Mouse (Mus musculus) hindbrain, embryonic 11.5 days (tissue): Measurements from ENCODE around the gene Cxcl17. TPM values are rescaled to one million over a fixed set of nuclear protein-coding genes. Genes with fewer than 3 reads are reported as not detected.
A peak's percentile ranks its signal among the peaks of the same experiment; 100 is the strongest.
"Not testable (repeated sequence)": the region's sequence is repeated elsewhere in the genome, so short reads cannot be mapped to it uniquely, and the experiment has no call there.

ENCODE experiments used
- ATAC-seq: fragments of 200-750 bp; cut with Nextera tagmentation; 2 replicates; pipeline ENCODE4 v1.8.0; 2017; ENCODE audit warnings: mild to moderate bottlenecking, moderate TSS enrichment, moderate library complexity; ENCODE audit not compliant: low FRiP score
- DNase-seq: peaks from one replicate; pipeline ENCODE4 v3.0.0-alpha.2; 2015; ENCODE audit warnings: low spot score
- H3K27ac ChIP-seq: fragments of 300-500 bp; sonication (generic); 2 replicates; pipeline ENCODE4 v1.5.1; 2014; ENCODE audit warnings: mild to moderate bottlenecking, low read depth, low read length
- H3K27me3 ChIP-seq: fragments of 300-500 bp; sonication (generic); 2 replicates; pipeline ENCODE4 v1.6.1; 2014; ENCODE audit warnings: mild to moderate bottlenecking, low read length, moderate library complexity, mixed read lengths; ENCODE audit not compliant: control insufficient read depth, insufficient read depth
- H3K36me3 ChIP-seq: fragments of 300-500 bp; sonication (generic); 2 replicates; pipeline ENCODE4 v1.6.1; 2014; ENCODE audit warnings: mild to moderate bottlenecking, low read length, moderate library complexity, mixed read lengths; ENCODE audit not compliant: control insufficient read depth, insufficient read depth
- H3K4me1 ChIP-seq: fragments of 300-500 bp; sonication (generic); replicated peaks from 2 replicates; pipeline ENCODE4 v1.6.1; 2014; ENCODE audit warnings: low read length, mixed read lengths; ENCODE audit not compliant: control insufficient read depth, insufficient read depth
- H3K4me2 ChIP-seq: fragments of 300-500 bp; sonication (generic); replicated peaks from 2 replicates; pipeline ENCODE4 v1.6.1; 2014; ENCODE audit warnings: mild to moderate bottlenecking, low read depth, low read length
- H3K4me3 ChIP-seq: fragments of 300-500 bp; sonication (generic); 2 replicates; pipeline ENCODE4 v1.5.1; 2014; ENCODE audit warnings: low read depth, low read length
- H3K9ac ChIP-seq: fragments of 300-500 bp; sonication (generic); 2 replicates; pipeline ENCODE4 v1.6.1; 2014; ENCODE audit warnings: low read depth, low read length
- H3K9me3 ChIP-seq: fragments of 300-500 bp; sonication (generic); 2 replicates; pipeline ENCODE4 v1.6.1; 2016; ENCODE audit warnings: low read length; ENCODE audit not compliant: control insufficient read depth
- WGBS: fragments of 180-500 bp; shearing (Covaris S2); extraction: QIAGEN DNeasy Blood & Tissue Kit; methylation state at CpG from one replicate; pipeline ENCODE4 v1.1.7; 2014; 5-methylcytosine and 5-hydroxymethylcytosine counted together
- polyA plus RNA-seq: library from polyadenylated mRNA; unstranded; fragments of >200 nt; fragmentation: Nextera tagmentation; extraction: Ambion mirVana; gene quantifications from 2 replicates; pipeline ENCODE4 v1.2.1, GENCODE M21; 2014

The Cxcl17 gene
- polyA plus RNA-seq, 1 experiment from 2014 or later, result not detected

DNA sequence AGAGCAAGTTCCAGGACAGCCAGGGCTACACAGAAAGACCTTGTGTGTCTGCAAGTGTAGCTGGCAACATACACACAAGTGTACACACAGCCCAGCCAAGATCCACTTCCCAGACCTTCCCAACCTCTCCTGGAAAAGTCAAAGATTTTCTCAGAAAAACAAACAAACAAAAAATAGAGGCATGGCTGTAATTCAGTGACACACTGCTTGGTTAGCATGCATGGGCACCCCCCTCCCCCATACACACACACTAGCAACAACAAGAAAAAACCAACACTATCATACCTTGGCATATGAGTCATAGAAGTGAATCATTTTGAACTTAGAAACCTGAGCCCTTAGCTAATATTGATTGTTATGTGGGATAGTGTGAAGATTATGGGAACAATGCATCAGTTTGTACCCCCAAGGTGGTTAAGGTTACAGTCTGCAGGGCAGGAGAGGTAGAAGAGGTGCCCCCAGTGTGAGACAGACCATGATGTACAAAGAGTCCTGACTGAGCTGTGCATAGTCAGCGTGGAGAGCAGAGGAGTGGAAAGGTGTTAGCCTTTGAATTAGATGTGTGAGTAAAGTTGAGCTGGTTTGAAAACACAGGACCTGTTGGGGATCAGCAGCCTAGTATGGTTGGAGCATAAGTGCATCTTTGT, 1.6 kb downstream of the Cxcl17 start:
- no peak for ATAC-seq
- Histone ChIP-seq H3K4me1 (no peaks in the 10 kb centered on the region), H3K4me3 (no peak overlapping the region), H3K9ac (no peak overlapping the region), H3K9me3 (no peaks in the 10 kb centered on the region), H3K27ac (no peak overlapping the region), H3K27me3 (no peaks in the 10 kb centered on the region), H3K4me2 (no peak overlapping the region), H3K36me3 (no peaks in the 10 kb centered on the region)
- no peak for DNase-seq
- WGBS, result 69% methylated on average over 1 of the region's 1 CpGs

DNA sequence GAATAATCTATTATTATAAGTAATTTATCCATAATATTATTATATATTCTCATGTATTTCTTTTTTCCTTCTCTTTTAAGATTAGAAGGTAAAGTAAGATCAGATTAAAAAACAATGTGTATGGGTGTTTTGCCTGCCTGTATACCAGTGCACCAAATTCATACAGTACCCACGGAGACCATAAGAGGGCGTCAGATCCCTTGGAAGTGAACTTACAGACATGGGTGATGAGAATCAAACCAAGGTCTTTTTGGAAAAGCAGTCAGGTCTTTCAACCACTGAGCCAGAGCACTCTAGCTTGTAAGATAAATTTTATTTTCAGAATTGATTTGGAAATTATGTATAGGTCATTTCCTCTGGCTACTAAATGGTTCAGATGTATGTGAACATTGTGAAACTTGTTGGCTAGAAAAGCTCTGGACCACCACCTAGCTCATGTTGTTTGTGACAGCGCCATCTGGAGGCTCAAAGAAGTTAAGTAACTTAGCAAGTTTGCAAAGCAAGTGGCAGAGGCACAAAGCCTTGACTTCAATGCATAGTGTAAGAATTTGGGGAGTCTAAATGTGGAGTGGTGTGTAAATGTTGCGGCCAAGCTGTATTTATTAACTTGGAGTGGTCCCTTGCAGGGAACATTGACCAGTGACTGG, 3.4 kb downstream of the Cxcl17 start:
- no peak overlapping the region for H3K4me3 ChIP-seq
- no peaks in the 10 kb centered on the region for H3K9me3 ChIP-seq
- 46% methylated on average over 4 of the region's 4 CpGs for WGBS
- no peaks in the 10 kb centered on the region for H3K27me3 ChIP-seq
- no peak overlapping the region for H3K9ac ChIP-seq
- H3K36me3 ChIP-seq, result no peaks in the 10 kb centered on the region
- no peaks in the 10 kb centered on the region for H3K4me1 ChIP-seq
- peak; percentile 39 for DNase-seq
- no peak for ATAC-seq
- no peak overlapping the region for H3K4me2 ChIP-seq
- H3K27ac ChIP-seq, result no peak overlapping the region

GRCm38 (mm10) chr7:25406468-25406867, 6.2 kb downstream of the Cxcl17 start:
- no peak for ATAC-seq
- no peaks in the 10 kb centered on the region for H3K36me3 ChIP-seq
- H3K9me3 ChIP-seq, result no peaks in the 10 kb centered on the region
- H3K27me3 ChIP-seq, result no peaks in the 10 kb centered on the region
- no peak overlapping the region for H3K4me2 ChIP-seq
- no peak overlapping the region for H3K4me3 ChIP-seq
- H3K27ac ChIP-seq, result no peak overlapping the region
- WGBS, result 82% methylated on average over 7 of the region's 7 CpGs
- no peak overlapping the region for H3K9ac ChIP-seq
- DNase-seq, result no peak
- no peaks in the 10 kb centered on the region for H3K4me1 ChIP-seq

DNA sequence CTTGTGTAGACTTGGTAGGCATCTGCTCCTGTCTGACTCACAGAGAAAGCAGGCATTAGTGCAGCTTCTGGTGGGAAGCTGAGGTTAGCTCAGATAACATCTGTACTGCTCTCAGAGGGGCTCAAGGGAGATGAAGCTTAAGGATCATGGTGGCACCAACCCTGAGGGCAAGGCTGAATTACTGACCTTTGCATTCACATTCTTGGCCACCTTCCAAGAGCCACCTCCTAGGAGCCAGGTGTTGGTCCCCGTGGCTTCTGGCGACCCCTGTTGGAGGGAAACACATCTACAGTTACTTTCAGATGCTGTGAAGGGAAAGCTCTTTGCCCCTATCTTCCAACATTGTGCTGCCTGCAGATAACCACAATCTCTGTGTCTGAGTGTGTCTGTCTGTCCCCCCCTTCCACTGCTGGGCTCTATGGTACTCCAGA, 10.0 kb downstream of the Cxcl17 start:
- no peaks in the 10 kb centered on the region for H3K36me3 ChIP-seq
- H3K9ac ChIP-seq, result no peak overlapping the region
- no peak overlapping the region for H3K4me2 ChIP-seq
- DNase-seq (peak; percentile 55), ATAC-seq (no peak)
- H3K27me3 ChIP-seq, result no peaks in the 10 kb centered on the region
- no peak overlapping the region for H3K27ac ChIP-seq
- H3K4me1 ChIP-seq, result no peaks in the 10 kb centered on the region
- 0% methylated on average over 2 of the region's 2 CpGs for WGBS
- no peak overlapping the region for H3K4me3 ChIP-seq
- no peaks in the 10 kb centered on the region for H3K9me3 ChIP-seq

GRCm38 (mm10) chr7:25401986-25402385, 10.7 kb downstream of the Cxcl17 start:
- Histone ChIP-seq H3K36me3 (no peaks in the 10 kb centered on the region), H3K4me3 (no peak overlapping the region), H3K27me3 (no peaks in the 10 kb centered on the region), H3K9me3 (no peaks in the 10 kb centered on the region), H3K4me2 (no peak overlapping the region), H3K9ac (no peak overlapping the region), H3K4me1 (no peaks in the 10 kb centered on the region), H3K27ac (no peak overlapping the region)
- ATAC-seq (no peak), DNase-seq (no peak)
- WGBS, result 26% methylated on average over 5 of the region's 5 CpGs

GRCm38 (mm10) chr7:25401551-25401950, 11.1 kb downstream of the Cxcl17 start:
- Histone ChIP-seq H3K4me2 (no peak overlapping the region), H3K36me3 (no peaks in the 10 kb centered on the region), H3K9me3 (no peaks in the 10 kb centered on the region), H3K4me1 (no peaks in the 10 kb centered on the region), H3K27ac (no peak overlapping the region), H3K4me3 (no peak overlapping the region), H3K9ac (no peak overlapping the region), H3K27me3 (no peaks in the 10 kb centered on the region)
- DNase-seq, result no peak
- no peak for ATAC-seq
- WGBS, result 67% methylated on average over 2 of the region's 2 CpGs

GRCm38 (mm10) chr7:25399028-25399427, 13.7 kb downstream of the Cxcl17 start:
- H3K4me3 ChIP-seq, H3K27ac ChIP-seq, H3K9ac ChIP-seq, H3K36me3 ChIP-seq, H3K4me1 ChIP-seq, H3K4me2 ChIP-seq, DNase-seq, H3K27me3 ChIP-seq, ATAC-seq, H3K9me3 ChIP-seq: not testable (repeated sequence)

- WGBS, result 100% methylated on average over 1 of the region's 1 CpGs
- DNase-seq, result no peak
- no peaks in the 10 kb centered on the region for H3K27me3 ChIP-seq
- H3K9me3 ChIP-seq, result no peaks in the 10 kb centered on the region
- H3K4me3 ChIP-seq, result no peak within 1 kb of the TSS
- ATAC-seq, result no peak
- H3K9ac ChIP-seq, result no peak within 1 kb of the TSS
- no peaks in the 10 kb centered on the region for H3K36me3 ChIP-seq
- H3K27ac ChIP-seq, result no peak within 1 kb of the TSS
- H3K4me2 ChIP-seq, result no peak within 1 kb of the TSS
- peaks cover 8% of the 10 kb centered on the region for H3K4me1 ChIP-seq
Observed at GRCm38 (mm10) chr7:25398610-25399009, 14.1 kb downstream of the Cxcl17 start, which contains the start of gene Lipe. Gene Lipe, minus strand, starts transcription at chr7:25398710.

GRCm38 (mm10) chr7:25396621-25397020, 16.1 kb downstream of the Cxcl17 start:
- H3K36me3 ChIP-seq, result no peaks in the 10 kb centered on the region
- no peak for DNase-seq
- no peaks in the 10 kb centered on the region for H3K27me3 ChIP-seq
- H3K4me3 ChIP-seq, result no peak overlapping the region
- no peak for ATAC-seq
- 93% methylated on average over 14 of the region's 14 CpGs for WGBS
- H3K27ac ChIP-seq, result no peak overlapping the region
- H3K4me2 ChIP-seq, result no peak overlapping the region; the same call in 1 of the 2 replicates
- H3K9me3 ChIP-seq, result no peaks in the 10 kb centered on the region
- peaks cover 8% of the 10 kb centered on the region for H3K4me1 ChIP-seq
- no peak overlapping the region for H3K9ac ChIP-seq
